Mouse (Mus musculus) forelimb bud, embryonic 11.5 days (tissue): ENCODE data around the gene Hbq1b.
"Not testable (repeated sequence)": the region's sequence is repeated elsewhere in the genome, so short reads cannot be mapped to it uniquely, and the experiment has no call there.

Experiments
- DNase-seq: peaks from one replicate; pipeline ENCODE4 v3.0.0-alpha.2; 2012; ENCODE audit warnings: low read depth, low spot score

Gene Hbq1b

DNA sequence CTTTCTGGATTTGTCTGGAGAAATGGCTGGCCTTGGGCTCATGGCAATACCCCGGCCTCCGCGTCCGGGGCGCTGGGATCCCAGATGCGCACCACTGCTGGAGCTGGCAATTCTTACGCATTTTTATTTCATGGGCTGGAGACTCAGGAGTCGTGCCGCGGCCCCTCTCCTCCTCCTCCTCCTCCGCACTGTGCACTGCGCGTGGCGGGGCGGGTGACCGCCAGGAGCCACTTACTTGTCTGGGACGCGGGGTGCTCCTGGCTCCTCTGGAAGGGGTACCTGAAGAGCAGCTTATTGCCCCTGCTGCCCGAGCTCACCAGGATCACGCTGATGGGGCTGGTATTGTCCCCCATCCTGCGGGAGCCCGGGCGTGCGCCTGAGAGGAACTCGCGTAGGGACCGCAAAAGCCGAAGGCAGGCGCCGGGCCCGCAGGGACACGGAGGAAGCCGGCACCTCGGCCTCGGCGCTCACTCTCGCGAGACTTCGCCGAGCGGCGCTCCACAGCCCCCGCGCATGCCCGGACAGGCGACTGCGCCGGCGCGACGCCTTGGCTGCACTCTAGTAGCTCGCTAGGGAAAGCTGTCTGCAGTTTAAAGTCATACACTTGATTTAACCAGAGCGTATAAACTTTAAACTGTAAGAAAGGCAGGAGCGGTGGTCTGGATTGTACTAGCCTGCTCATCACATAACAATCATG is 19.4 kb upstream of the Hbq1b start, which contains the start of gene Nprl3:
Gene Nprl3, minus strand, starts transcription at position 520 of the 697 bp plus-strand sequence.
- peak; percentile 93 for DNase-seq

DNA sequence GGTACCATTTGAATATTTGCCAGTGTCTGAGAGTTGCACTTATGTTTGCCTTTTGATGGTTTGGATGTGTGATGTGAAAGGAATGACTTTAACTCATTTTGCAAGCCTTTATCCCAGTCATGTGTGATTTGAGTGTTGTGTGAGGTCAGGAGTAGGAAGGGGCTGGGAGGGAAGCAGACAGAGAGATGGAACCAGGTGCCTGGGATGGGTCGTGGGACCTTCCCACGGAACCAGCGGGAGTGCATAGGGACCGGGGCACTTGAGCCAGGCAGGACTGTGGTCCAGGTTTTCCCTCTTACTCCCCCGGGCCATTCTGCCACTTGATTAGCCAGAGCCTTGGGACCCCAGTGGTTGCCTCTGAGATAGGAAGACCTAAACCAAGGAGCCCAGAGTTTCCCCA is 18.8 kb upstream of the Hbq1b start:
- DNase-seq, result no peak

DNA sequence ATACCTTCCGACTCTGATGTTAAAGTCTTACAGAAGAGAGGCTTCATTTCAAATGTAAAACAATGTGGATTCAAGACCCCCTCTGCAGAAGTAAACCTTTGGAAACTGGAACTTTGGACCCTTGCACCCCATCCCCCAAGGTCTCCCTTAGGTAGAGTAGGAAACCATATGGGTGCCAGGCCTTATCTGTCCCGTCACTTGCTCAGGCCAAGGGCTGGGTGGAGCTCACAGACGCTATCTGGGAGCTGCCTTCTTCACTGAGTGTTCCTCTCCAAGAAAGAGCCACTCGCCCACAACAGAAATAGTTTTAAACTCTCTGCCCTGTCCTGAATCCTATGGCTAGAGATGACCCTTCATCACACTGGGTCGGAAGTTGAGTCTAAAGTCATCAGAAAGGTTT is 17.8 kb upstream of the Hbq1b start:
- DNase-seq, result no peak

DNA sequence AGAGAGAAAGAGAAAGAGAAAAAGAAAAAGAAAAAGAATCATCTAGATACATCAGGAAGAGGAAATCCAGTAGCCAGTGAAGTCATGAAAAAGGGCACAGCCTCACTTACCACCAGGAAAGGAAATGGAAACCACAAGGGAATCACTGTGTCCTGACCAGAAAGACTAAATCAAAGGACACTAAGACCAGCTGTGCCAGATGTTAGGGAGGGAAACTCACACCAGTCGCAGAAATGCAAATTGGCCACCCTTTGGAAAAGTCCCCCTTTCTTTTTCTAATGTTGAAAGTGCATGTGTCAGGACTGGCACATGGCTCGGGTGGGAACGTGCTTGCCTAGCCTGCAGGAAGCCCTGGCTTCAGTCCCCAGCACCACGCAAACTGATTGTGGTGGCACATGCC is 15.6 kb upstream of the Hbq1b start:
- no peak for DNase-seq

- DNase-seq, result no peak
Measured at GRCm38 (mm10) chr11:32276347-32276746, 10.4 kb upstream of the Hbq1b start, which contains the start of gene Hba-x. TSS of gene Hba-x (plus strand) at chr11:32276400.

GRCm38 (mm10) chr11:32277736-32278457 is 8.9 kb upstream of the Hbq1b start:
- no peak for DNase-seq

DNA sequence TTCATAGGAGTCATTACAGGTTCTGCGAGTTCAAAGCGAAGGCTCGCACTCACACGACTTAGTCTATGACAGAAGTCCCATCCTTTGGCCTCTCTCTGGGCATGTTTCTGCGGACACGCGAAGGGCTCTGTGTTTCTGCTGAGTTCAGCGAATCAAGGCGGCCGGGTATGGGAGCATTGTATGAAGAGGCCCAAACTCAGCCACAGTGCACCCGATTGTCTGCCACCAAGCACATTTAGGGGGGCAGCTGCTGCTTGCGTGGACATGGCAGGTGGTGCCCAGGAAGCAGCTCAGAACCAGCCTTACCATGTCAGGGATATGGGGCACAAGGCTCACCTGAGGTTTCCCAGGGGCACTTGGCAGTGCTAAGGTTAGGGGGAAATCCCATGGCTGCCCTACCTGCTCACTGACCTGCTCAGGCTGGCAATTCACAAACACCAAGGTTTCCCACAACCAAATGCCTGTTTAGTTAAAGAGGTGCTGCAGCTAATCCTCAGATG is 8.3 kb upstream of the Hbq1b start:
- no peak for DNase-seq

GRCm38 (mm10) chr11:32280646-32281045 is 6.1 kb upstream of the Hbq1b start:
- no peak for DNase-seq

GRCm38 (mm10) chr11:32281416-32282144 is 5.2 kb upstream of the Hbq1b start:
- DNase-seq, result no peak

DNA sequence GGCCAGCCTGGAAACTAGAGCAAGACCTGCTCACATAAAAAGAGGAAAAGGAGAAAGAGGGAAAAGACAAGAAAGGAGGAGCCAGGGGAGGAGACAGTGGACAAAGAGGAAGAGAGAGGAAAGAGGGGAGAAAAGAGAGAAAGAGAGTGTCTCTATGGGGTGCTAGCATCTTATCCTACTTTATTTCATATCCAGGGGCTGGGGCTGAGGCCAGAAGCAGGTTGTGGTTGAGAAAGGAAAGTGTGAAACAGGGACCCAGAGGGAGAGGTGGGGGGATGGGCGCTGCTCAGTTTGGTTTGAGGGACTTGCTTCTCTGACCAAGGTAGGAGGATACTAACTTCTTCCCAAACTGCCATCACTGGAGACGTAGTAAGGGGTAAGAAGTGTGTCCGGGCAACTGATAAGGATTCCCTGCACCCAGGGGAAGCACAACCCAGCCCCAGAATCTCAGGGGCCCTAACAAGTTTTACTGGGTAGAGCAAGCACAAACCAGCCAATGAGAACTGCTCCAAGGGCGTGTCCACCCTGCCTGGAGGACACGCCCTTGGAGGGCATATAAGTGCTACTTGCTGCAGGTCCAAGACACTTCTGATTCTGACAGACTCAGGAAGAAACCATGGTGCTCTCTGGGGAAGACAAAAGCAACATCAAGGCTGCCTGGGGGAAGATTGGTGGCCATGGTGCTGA is 3.5 kb upstream of the Hbq1b start, which contains the start of gene Hba-a1:
Gene Hba-a1, plus strand, starts transcription at position 421 of the 687 bp plus-strand sequence.
- DNase-seq, result not testable (repeated sequence)

DNA sequence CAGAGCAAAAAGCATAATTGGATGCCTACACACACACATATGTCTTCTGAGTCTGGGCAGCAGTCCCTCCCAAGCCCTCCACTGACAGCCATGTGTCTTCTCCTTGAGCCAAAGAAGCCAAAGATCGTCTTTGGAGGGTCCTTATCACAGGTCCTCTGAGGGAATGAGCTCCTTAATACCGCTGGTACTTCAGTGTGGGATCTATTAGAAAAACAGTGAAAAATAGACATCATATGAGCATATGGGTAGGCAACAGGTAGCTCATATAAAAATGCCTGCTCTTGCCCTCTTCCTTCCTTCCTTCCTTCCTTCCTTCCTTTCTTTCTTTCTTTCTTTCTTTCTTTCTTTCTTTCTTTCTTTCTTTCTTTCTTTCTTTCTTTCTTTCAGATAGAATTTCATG is 2.2 kb upstream of the Hbq1b start:
- not testable (repeated sequence) for DNase-seq

GRCm38 (mm10) chr11:32285031-32285775 is 1.6 kb upstream of the Hbq1b start:
- DNase-seq, result no peak

GRCm38 (mm10) chr11:32285887-32286286 is 878 bp upstream of the Hbq1b start:
- not testable (repeated sequence) for DNase-seq

GRCm38 (mm10) chr11:32287493-32287825 is 694 bp downstream of the Hbq1b start:
- DNase-seq, result no peak

DNA sequence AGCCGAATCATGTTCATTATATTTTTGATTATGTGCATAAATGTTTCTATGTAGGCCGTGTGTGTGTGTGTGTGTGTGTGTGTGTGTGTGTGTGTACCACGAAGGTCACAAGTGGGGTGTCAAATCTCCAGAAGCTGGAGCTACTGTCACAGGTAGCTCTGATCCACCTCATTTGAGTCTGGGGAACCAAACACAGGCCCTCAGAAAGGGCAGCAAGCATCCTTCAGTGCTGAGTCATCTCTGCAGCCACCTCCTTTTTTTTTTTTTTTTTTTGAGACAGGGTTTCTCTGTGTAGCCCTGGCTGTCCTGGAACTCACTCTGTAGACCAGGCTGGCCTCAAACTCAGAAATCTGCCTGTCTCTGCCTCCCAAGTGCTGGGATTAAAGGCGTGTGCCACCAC is 6.1 kb downstream of the Hbq1b start:
- DNase-seq, result not testable (repeated sequence)

DNA sequence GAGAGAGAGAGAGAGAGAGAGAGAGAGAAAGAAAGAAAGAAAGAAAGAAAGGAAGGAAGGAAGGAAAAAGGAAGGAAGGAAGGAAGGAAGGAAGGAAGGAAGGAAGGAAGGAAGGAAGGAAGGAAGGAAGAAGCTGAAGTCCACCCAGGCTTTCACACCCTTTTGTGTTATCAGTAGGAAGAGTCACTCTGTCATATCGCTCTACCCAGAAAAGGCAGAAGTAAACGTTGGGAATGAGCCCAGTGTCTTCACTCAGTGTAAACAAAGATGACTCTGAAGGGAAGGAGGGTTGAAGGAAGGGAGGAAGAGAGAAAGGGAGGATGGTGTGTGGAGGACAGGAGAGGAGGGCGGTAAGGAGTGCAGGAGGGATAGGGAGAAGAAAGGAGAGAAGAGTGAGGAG is 6.7 kb downstream of the Hbq1b start:
- not testable (repeated sequence) for DNase-seq

DNA sequence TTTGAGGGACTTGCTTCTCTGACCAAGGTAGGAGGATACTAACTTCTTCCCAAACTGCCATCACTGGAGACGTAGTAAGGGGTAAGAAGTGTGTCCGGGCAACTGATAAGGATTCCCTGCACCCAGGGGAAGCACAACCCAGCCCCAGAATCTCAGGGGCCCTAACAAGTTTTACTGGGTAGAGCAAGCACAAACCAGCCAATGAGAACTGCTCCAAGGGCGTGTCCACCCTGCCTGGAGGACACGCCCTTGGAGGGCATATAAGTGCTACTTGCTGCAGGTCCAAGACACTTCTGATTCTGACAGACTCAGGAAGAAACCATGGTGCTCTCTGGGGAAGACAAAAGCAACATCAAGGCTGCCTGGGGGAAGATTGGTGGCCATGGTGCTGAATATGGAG is 9.4 kb downstream of the Hbq1b start, which contains the start of gene Hba-a2:
Gene Hba-a2, plus strand, starts transcription at position 287 of the 400 bp plus-strand sequence.
- DNase-seq, result not testable (repeated sequence)

DNA sequence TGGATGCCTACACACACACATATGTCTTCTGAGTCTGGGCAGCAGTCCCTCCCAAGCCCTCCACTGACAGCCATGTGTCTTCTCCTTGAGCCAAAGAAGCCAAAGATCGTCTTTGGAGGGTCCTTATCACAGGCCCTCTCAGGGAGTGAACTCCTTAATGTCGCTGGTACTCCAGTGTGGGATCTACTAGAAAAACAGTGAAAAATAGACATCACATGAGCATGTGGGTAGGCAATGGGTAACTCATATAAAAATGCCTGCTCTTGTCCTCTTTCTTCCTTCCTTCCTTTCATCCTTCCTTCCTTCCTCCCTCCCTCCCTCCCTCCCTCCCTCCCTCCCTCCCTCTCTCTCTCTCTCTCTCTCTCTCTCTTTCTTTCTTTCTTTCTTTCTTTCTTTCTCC is 10.7 kb downstream of the Hbq1b start:
- not testable (repeated sequence) for DNase-seq

DNA sequence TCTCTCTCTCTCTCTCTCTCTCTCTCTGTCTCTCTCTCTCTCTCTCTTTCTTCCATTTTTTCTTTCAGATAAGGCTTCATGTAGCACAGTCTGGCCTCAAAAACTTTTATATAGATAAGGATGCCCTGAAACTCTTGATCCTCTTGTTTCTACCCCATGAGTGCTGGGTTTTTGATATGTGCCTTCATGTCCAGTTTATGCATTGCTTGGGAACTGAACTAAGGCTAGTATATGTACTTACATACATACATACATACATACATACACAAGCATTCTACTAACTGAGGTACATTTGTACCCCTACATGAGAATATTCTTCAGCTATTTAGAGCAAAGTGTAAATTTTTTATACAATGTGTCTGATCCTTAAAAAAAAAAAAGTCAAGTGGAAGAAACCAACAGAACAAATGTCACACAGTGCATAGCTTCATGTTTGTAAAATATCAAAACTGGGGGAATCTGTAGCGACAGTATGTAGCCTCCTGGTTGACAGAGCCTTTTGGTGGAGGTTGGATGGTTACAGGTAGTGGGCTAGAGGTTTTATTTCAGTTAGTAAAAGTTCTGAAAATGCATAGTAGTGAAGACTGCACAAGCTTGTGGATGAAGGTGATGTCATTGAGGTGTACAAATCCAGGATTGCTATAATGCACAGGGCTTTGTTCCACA is 11.2 kb downstream of the Hbq1b start:
- no peak for DNase-seq

DNA sequence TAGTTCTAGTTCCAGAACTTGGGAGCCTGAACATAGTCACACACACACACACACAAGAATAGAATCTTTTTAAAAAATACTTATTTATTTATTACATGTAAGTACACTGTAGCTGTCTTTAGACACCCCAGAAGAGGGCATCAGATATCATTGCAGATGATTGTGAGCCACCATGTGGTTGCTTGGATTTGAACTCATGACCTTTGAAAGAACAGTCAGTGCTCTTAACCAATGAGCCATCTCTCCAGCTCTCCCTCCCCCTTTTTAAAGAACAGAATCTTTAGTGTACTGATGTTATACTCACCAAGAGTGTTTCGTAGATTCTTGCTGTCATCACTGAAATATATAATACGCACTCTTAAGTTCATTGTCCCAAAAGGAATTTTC is 11.8 kb downstream of the Hbq1b start:
- DNase-seq, result no peak
